Mouse (Mus musculus): ENCODE results near the gene Slamf9. TPM values are rescaled to one million over a fixed set of nuclear protein-coding genes. Genes with fewer than 3 reads are reported as not detected.

The Slamf9 gene
- total RNA-seq (2022), result 10 to 100 TPM in 1 of 4 experiments, 1 to 10 TPM in 3; 5.2 to 11.3 (median 6.2) TPM

GRCm38 (mm10) chr1:172475054-172475741 lies at the start of gene Slamf9:
Gene Slamf9 (plus strand): TSS chr1:172475358.
- DNase-seq, result no peak

- DNase-seq, result no peak
These were observed 48.7 kb upstream of the Slamf9 start for GRCm38 (mm10) chr1:172426419-172426818.

- no peak for DNase-seq
These were observed 47.3 kb upstream of the Slamf9 start for GRCm38 (mm10) chr1:172427841-172428240.

- DNase-seq, result no peak
These were observed 46.5 kb upstream of the Slamf9 start for GRCm38 (mm10) chr1:172428614-172429013.

- no peak for DNase-seq
These were observed 44.4 kb upstream of the Slamf9 start for GRCm38 (mm10) chr1:172430731-172431220.

- no peak for DNase-seq
These were observed 43.1 kb upstream of the Slamf9 start for GRCm38 (mm10) chr1:172431836-172432586.

GRCm38 (mm10) chr1:172432587-172432955 lies 42.6 kb upstream of the Slamf9 start:
- DNase-seq, result no peak

- no peak for DNase-seq
These were observed 41.9 kb upstream of the Slamf9 start for GRCm38 (mm10) chr1:172433012-172433850.

GRCm38 (mm10) chr1:172433851-172434165 lies 41.4 kb upstream of the Slamf9 start:
- DNase-seq, result no peak

- DNase-seq, result no peak
These were observed 38.4 kb upstream of the Slamf9 start for GRCm38 (mm10) chr1:172436785-172437184.

GRCm38 (mm10) chr1:172438621-172439020 lies 36.5 kb upstream of the Slamf9 start:
- DNase-seq, result no peak

GRCm38 (mm10) chr1:172440521-172440920 lies 34.6 kb upstream of the Slamf9 start:
- no peak for DNase-seq

GRCm38 (mm10) chr1:172441935-172442445 lies 33.2 kb upstream of the Slamf9 start:
- no peak for DNase-seq

GRCm38 (mm10) chr1:172450226-172450625 lies 24.9 kb upstream of the Slamf9 start:
- no peak for DNase-seq

GRCm38 (mm10) chr1:172450848-172451470 lies 24.2 kb upstream of the Slamf9 start:
- no peak for DNase-seq

GRCm38 (mm10) chr1:172452911-172453310 lies 22.2 kb upstream of the Slamf9 start:
- DNase-seq, result no peak

- no peak for DNase-seq
These were observed 21.3 kb upstream of the Slamf9 start for GRCm38 (mm10) chr1:172453810-172454209.

GRCm38 (mm10) chr1:172455416-172455815 lies 19.7 kb upstream of the Slamf9 start:
- no peak for DNase-seq

- DNase-seq, result no peak
These were observed 19.0 kb upstream of the Slamf9 start for GRCm38 (mm10) chr1:172456001-172456677.

GRCm38 (mm10) chr1:172457196-172457595 lies 18.0 kb upstream of the Slamf9 start:
- DNase-seq, result no peak

- DNase-seq, result no peak
These were observed 17.1 kb upstream of the Slamf9 start for GRCm38 (mm10) chr1:172458041-172458440.

GRCm38 (mm10) chr1:172461602-172462001 lies 13.6 kb upstream of the Slamf9 start:
- DNase-seq, result no peak

All from adrenal gland, adult 8-10 months (tissue).